Mouse (Mus musculus) MEL (cell line): ENCODE data around the gene Prpf19. TPM values are rescaled to one million over a fixed set of nuclear protein-coding genes. Genes with fewer than 3 reads are reported as not detected.
A peak's percentile ranks its signal among the peaks of the same experiment; 100 is the strongest.

ENCODE experiments used
- DNase-seq: peaks from one replicate; pipeline ENCODE4 v3.0.0; 2011; ENCODE audit warnings: low read depth, low spot score
- H3K27ac ChIP-seq: 2 replicates; pipeline ENCODE4 v1.5.1; 2012; ENCODE audit warnings: low read depth, mild to moderate bottlenecking, control low read depth, low read length, moderate library complexity; ENCODE audit not compliant: control insufficient read depth
- H3K27me3 ChIP-seq, 2 experiments: fragments of 150-350 bp in 1 of 2; sonication (generic) in 1 of 2; 2 replicates each; pipeline ENCODE4 v1.6.1; 2012; ENCODE audit warnings: low read length in 2 of 2, mild to moderate bottlenecking in 2 of 2, improper control_type of control experiment in 1 of 2, moderate library complexity in 1 of 2; ENCODE audit not compliant: insufficient read depth in 2 of 2, control insufficient read depth in 1 of 2
- H3K36me3 ChIP-seq, 2 experiments: 2 replicates each; pipeline ENCODE4 v1.6.1; 2012 to 2014; ENCODE audit warnings: low read length in 2 of 2, improper control_type of control experiment in 1 of 2, inconsistent platforms in 1 of 2, mild to moderate bottlenecking in 1 of 2; ENCODE audit not compliant: insufficient read depth in 2 of 2, control insufficient read depth in 1 of 2
- H3K4me1 ChIP-seq, 2 experiments: fragments of 150-350 bp in 1 of 2; sonication (generic) in 1 of 2; 2 replicates each; pipeline ENCODE4 v1.6.1; 2012; ENCODE audit warnings: low read length in 2 of 2, improper control_type of control experiment in 1 of 2, mild to moderate bottlenecking in 1 of 2; ENCODE audit not compliant: insufficient read depth in 2 of 2, control insufficient read depth in 1 of 2
- H3K4me3 ChIP-seq, 2 experiments: fragments of 150-350 bp in 1 of 2; sonication (generic) in 1 of 2; 2 replicates each; pipeline ENCODE4 v1.5.1; 2012; ENCODE audit warnings: low read depth in 2 of 2, low read length in 2 of 2, mild to moderate bottlenecking in 2 of 2, moderate library complexity in 2 of 2, control low read depth in 1 of 2, improper control_type of control experiment in 1 of 2; ENCODE audit not compliant: control insufficient read depth in 1 of 2, insufficient read depth in 1 of 2
- H3K79me2 ChIP-seq: 2 replicates; pipeline ENCODE4 v1.6.1; 2012; ENCODE audit warnings: mild to moderate bottlenecking, low read length, moderate library complexity; ENCODE audit not compliant: control insufficient read depth, poor library complexity, insufficient read depth
- H3K9ac ChIP-seq: 2 replicates; pipeline ENCODE4 v1.6.1; 2012; ENCODE audit warnings: low read depth, mild to moderate bottlenecking, control low read depth, low read length, moderate library complexity; ENCODE audit not compliant: control insufficient read depth, poor library complexity, severe bottlenecking
- H3K9me3 ChIP-seq: fragments of 150-350 bp; sonication (generic); replicated peaks from 2 replicates; pipeline ENCODE4 v1.6.1; 2012; ENCODE audit warnings: mild to moderate bottlenecking, low read length, improper control_type of control experiment, moderate library complexity; ENCODE audit not compliant: insufficient read depth
- CHD2 ChIP-seq: IDR thresholded peaks from 2 replicates; pipeline ENCODE4 v1.6.1; 2011; ENCODE audit warnings: low read length, improper control_type of control experiment
- CTCF ChIP-seq, 3 experiments: IDR thresholded peaks in 2 of 3; conservative IDR thresholded peaks in 1 of 3; 2 replicates each; pipeline ENCODE4 v1.5.1; 2011 to 2012; ENCODE audit warnings: low read length in 3 of 3, low read depth in 2 of 3, mild to moderate bottlenecking in 2 of 3, improper control_type of control experiment in 1 of 3, inconsistent platforms in 1 of 3, mixed read lengths in 1 of 3, moderate library complexity in 1 of 3; ENCODE audit not compliant: control insufficient read depth in 1 of 3, insufficient read depth in 1 of 3, poor library complexity in 1 of 3, severe bottlenecking in 1 of 3
- E2F4 ChIP-seq: IDR thresholded peaks from 2 replicates; pipeline ENCODE4 v1.6.1; 2011; ENCODE audit warnings: low read depth, low read length, improper control_type of control experiment, borderline replicate concordance
- ETS1 ChIP-seq: IDR thresholded peaks from 2 replicates; pipeline ENCODE4 v1.6.1; 2012; ENCODE audit warnings: low read depth, mild to moderate bottlenecking, inconsistent platforms, low read length, improper control_type of control experiment, moderate library complexity
- GATA1 ChIP-seq: IDR thresholded peaks from 2 replicates; pipeline ENCODE4 v1.6.1; 2011; ENCODE audit warnings: low read depth, low read length, improper control_type of control experiment
- HCFC1 ChIP-seq: IDR thresholded peaks from 2 replicates; pipeline ENCODE4 v1.6.1; 2012; ENCODE audit warnings: low read depth, mild to moderate bottlenecking, inconsistent platforms, low read length, improper control_type of control experiment, moderate library complexity
- MAX ChIP-seq: IDR thresholded peaks from 2 replicates; pipeline ENCODE4 v1.6.1; 2011; ENCODE audit warnings: low read length, improper control_type of control experiment
- MAZ ChIP-seq: IDR thresholded peaks from 2 replicates; pipeline ENCODE4 v1.6.1; 2012; ENCODE audit warnings: low read depth, mild to moderate bottlenecking, inconsistent platforms, low read length, improper control_type of control experiment
- MXI1 ChIP-seq: IDR thresholded peaks from 2 replicates; pipeline ENCODE4 v1.6.1; 2011; ENCODE audit warnings: mild to moderate bottlenecking, low read depth, low read length, improper control_type of control experiment
- MYB ChIP-seq: IDR thresholded peaks from 2 replicates; pipeline ENCODE4 v1.6.1; 2011; ENCODE audit warnings: mild to moderate bottlenecking, low read depth, low read length, improper control_type of control experiment
- NRF1 ChIP-seq: IDR thresholded peaks from 2 replicates; pipeline ENCODE4 v1.6.1; 2014; ENCODE audit warnings: low read depth, mild to moderate bottlenecking, inconsistent platforms, low read length, improper control_type of control experiment, moderate library complexity; ENCODE audit not compliant: poor library complexity, insufficient read depth, severe bottlenecking
- POLR2A ChIP-seq, 2 experiments: IDR thresholded peaks; 2 replicates each; pipeline ENCODE4 v1.6.1; 2011 to 2012; ENCODE audit warnings: low read length in 2 of 2, mild to moderate bottlenecking in 2 of 2, control low read depth in 1 of 2, improper control_type of control experiment in 1 of 2, low read depth in 1 of 2, moderate library complexity in 1 of 2; ENCODE audit not compliant: control insufficient read depth in 1 of 2, insufficient read depth in 1 of 2, poor library complexity in 1 of 2
- SIN3A ChIP-seq: IDR thresholded peaks from 2 replicates; pipeline ENCODE4 v1.6.1; 2012; ENCODE audit warnings: low read length, improper control_type of control experiment, inconsistent platforms
- SMC3 ChIP-seq: IDR thresholded peaks from 2 replicates; pipeline ENCODE4 v1.6.1; 2011; ENCODE audit warnings: low read depth, low read length, improper control_type of control experiment
- TAL1 ChIP-seq: IDR thresholded peaks from 2 replicates; pipeline ENCODE4 v1.6.1; 2012; ENCODE audit warnings: mild to moderate bottlenecking, inconsistent platforms, low read length, moderate library complexity, mixed read lengths
- TBP ChIP-seq: IDR thresholded peaks from 2 replicates; pipeline ENCODE4 v1.8.0; 2011; ENCODE audit warnings: low read depth, low read length, improper control_type of control experiment
- TCF12 ChIP-seq: IDR thresholded peaks from 2 replicates; pipeline ENCODE4 v1.6.1; 2014; ENCODE audit warnings: low read depth, mild to moderate bottlenecking, inconsistent platforms, low read length, improper control_type of control experiment, moderate library complexity
- UBTF ChIP-seq: IDR thresholded peaks from 2 replicates; pipeline ENCODE4 v1.6.1; 2012; ENCODE audit warnings: low read depth, mild to moderate bottlenecking, inconsistent platforms, low read length, improper control_type of control experiment, moderate library complexity, borderline replicate concordance; ENCODE audit not compliant: insufficient read depth
- ZC3H11A ChIP-seq: IDR thresholded peaks from 2 replicates; pipeline ENCODE4 v1.6.1; 2012; ENCODE audit warnings: low read depth, mild to moderate bottlenecking, inconsistent platforms, low read length, improper control_type of control experiment
- ZMIZ1 ChIP-seq: IDR thresholded peaks from 2 replicates; pipeline ENCODE4 v1.6.1; 2012; ENCODE audit warnings: low read depth, mild to moderate bottlenecking, inconsistent platforms, low read length, improper control_type of control experiment, moderate library complexity
- ZNF384 ChIP-seq: IDR thresholded peaks from 2 replicates; pipeline ENCODE4 v1.6.1; 2012; ENCODE audit warnings: low read depth, mild to moderate bottlenecking, inconsistent platforms, low read length, improper control_type of control experiment
- polyA plus RNA-seq, 2 experiments: library from polyadenylated mRNA; stranded (reverse) in 1 of 2; unstranded in 1 of 2; fragments of >175 nt in 1 of 2; fragments of >200 nt in 1 of 2; gene quantifications; 2 replicates each; pipeline versions ENCODE4 v1.2.1 to v1.2.4; 2012; ENCODE audit warnings: low replicate concordance in 2 of 2, low read depth in 1 of 2; ENCODE audit not compliant: insufficient read length in 2 of 2, insufficient read depth in 1 of 2, missing spikeins in 1 of 2
- total RNA-seq: library from RNA; depleted of rRNA; stranded (reverse); fragments of 300-350 nt; gene quantifications from 2 replicates; pipeline ENCODE4 v1.2.3, GENCODE M21; 2012

The Prpf19 gene
- total and polyA plus RNA-seq, 3 experiments: 128 to 363 (median 158) TPM

DNA sequence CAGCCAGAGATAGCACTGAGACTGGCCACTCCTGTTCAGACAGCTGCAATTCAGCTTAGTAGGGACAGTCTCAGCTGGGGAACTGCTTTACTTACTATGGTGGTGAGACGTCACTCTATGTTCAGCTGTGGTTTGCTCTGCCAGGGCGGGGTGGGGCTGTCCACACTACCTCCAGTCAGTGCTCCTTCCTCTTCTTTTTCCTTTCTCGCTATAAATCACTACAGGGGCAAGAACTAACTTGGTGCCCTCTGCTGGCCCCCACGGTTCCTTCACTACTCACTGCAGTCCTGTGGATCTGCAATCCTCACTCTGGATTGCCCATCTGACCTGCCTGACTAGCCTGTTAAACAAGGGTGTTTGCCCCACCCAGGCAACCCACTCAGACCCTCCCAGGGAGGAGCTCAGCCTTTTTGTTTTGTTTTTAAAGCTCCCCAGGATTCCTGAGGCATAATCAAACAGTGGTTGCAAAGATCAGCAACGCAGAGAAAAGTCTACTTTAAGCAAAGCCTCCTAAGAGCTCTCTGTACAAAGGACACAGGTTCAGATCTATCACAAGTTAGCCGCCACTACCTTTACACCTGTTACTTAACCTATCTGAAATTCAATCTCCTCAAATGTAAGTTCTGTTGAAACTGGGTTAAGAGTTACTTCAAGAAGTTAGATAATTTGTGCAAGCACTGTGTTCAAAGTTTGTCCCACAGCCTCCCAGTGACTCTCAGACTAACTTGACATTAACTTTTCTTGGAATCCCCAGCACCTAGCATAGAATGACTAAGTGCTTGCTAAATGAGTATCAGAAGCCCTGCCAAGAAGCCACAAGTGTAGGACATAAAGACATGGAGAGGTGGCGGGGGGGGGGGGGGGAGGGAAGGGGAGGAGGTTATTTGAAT lies 14.7 kb upstream of the Prpf19 start:
- peaks cover 5% of the 10 kb centered on the region for H3K79me2 ChIP-seq
- H3K4me3 ChIP-seq: no peak overlapping the region
- no peaks in the 10 kb centered on the region for H3K27me3 ChIP-seq
- peaks cover 0 to 13% of the 10 kb centered on the region in 2 experiments; a peak in 2 of 4 replicates for H3K4me1 ChIP-seq
- TF ChIP-seq ZNF384: no peak
- peak in 2 of 3 experiments; percentile 14 to 30; a peak in 2 of 6 replicates for TF ChIP-seq CTCF (IDR thresholded peaks at IDR 0.05 in 2 of 3, conservative IDR thresholded peaks at IDR 0.05 in 1 of 3; ENCODE audit: control insufficient read depth in 1 of 3, insufficient read depth in 1 of 3, low read depth in 2 of 3, low read length in 3 of 3, poor library complexity in 1 of 3, severe bottlenecking in 1 of 3)
- no peak overlapping the region for H3K9ac ChIP-seq
- DNase-seq: peak; percentile 35
- H3K9me3 ChIP-seq: no peaks in the 10 kb centered on the region
- H3K36me3 ChIP-seq: peaks cover 0 to 9% of the 10 kb centered on the region in 2 experiments; a peak in 2 of 4 replicates
- H3K27ac ChIP-seq: no peak overlapping the region

DNA sequence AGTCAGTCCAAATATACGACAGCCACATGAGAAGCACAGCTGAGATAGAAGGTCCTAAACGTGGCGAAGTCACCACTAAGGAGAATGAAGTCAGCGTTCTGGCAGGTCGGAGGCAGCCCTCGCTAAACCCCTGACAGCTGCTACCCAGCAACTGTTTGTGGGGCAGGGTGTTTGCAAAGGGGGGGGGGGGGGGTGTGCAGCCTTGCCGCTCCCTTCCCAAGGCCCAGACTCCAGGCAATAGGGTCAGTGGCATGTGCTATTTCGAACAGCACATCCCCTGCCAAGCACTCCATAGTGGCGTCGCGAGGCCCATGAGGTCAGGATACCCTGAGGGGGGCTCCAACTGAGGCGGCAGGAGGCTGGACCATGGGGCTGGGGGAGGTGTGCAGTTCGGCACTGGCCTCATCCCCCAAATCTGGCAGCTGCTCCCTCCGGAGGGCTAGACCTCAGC lies 14.0 kb upstream of the Prpf19 start:
- H3K27ac ChIP-seq: no peak overlapping the region
- no peaks in the 10 kb centered on the region for H3K9me3 ChIP-seq
- peaks cover 0 to 9% of the 10 kb centered on the region in 2 experiments; a peak in 2 of 4 replicates for H3K36me3 ChIP-seq
- TF ChIP-seq TCF12: no peak
- 0 out of 2 replicates have a peak, but pooled peaks have one; percentile 2 for TF ChIP-seq ZMIZ1
- TF ChIP-seq, all 39 proteins: peak for 1
- peaks cover 0 to 13% of the 10 kb centered on the region in 2 experiments; a peak in 2 of 4 replicates for H3K4me1 ChIP-seq
- peak overlapping the region; percentile 72 for H3K9ac ChIP-seq
- no peaks in the 10 kb centered on the region for H3K27me3 ChIP-seq
- no peak for DNase-seq
- peak overlapping the region; percentile 58 to 64 for H3K4me3 ChIP-seq
- H3K79me2 ChIP-seq: peaks cover 5% of the 10 kb centered on the region

DNA sequence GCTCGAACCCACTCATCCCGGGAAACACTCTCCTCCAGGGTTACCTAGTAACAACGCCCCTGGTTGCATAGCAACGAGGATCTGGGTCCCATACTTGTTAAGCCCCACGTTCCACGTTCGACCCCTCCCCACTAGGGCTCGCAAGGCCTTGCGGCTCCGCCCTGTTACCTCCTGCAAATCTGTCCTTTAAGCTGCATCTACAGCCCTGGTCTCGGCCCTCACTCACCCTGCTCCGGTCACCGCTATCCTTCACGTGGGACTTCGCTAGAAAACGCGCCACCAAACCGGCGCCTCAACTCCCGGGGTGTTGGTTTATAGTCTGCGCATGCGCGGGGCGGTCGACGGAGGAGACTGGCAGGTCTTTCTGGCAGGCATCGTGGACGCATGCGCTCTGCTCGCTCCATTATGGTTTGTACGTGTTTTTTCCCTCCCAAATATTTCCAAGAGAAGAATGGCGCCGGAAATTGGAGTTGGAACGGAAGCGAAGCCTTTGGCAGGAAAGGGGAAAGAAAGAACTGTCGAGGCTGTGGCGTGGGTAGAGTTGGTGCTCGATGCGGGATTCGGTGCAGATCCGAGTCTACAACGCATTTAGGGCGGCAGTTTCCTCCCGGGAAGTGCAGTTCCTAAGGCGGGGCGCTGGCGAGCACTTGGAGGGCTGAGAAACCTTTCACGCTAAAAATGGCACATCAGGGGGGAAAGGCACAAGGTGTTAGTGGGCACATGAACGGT lies 13.4 kb upstream of the Prpf19 start, which contains the start of gene Tmem109:
Gene Tmem109, minus strand, starts transcription at position 576 of the 729 bp plus-strand sequence.
- Histone ChIP-seq H3K79me2 (peaks cover 5% of the 10 kb centered on the region), H3K4me1 (peaks cover 0 to 13% of the 10 kb centered on the region in 2 experiments; a peak in 2 of 4 replicates), H3K9ac (peak within 1 kb of the TSS; percentile 80), H3K9me3 (no peaks in the 10 kb centered on the region), H3K27me3 (no peaks in the 10 kb centered on the region), H3K36me3 (peaks cover 0 to 9% of the 10 kb centered on the region in 2 experiments; a peak in 2 of 4 replicates), H3K27ac (peak within 1 kb of the TSS; percentile 62), H3K4me3 (peak within 1 kb of the TSS; percentile 58 to 64)
- peak; percentile 96 for DNase-seq
- TF ChIP-seq GATA1 (no peak), MYB (no peak), MAX (peak; percentile 94), CHD2 (no peak), SIN3A (peak; percentile 59), MAZ (no peak), CTCF (IDR thresholded peaks at IDR 0.05 in 2 of 3, conservative IDR thresholded peaks at IDR 0.05 in 1 of 3; ENCODE audit: control insufficient read depth in 1 of 3, insufficient read depth in 1 of 3, low read depth in 2 of 3, low read length in 3 of 3, poor library complexity in 1 of 3, severe bottlenecking in 1 of 3) (peak in 2 of 3 experiments; percentile 34 to 36; a peak in 5 of 6 replicates), HCFC1 (peak; percentile 65; the same call in 1 of the 2 replicates), ZC3H11A (no peak), UBTF (no peak), TAL1 (no peak), NRF1 (peak; percentile 95), MXI1 (peak; percentile 88), E2F4 (peak; percentile 75; the same call in 1 of the 2 replicates), TCF12 (peak; percentile 30; the same call in 1 of the 2 replicates), SMC3 (no peak), ETS1 (peak; percentile 17; the same call in 1 of the 2 replicates), POLR2A (IDR thresholded peaks at IDR 0.05; ENCODE audit: control insufficient read depth in 1 of 2, insufficient read depth in 1 of 2, low read depth in 1 of 2, low read length in 2 of 2, poor library complexity in 1 of 2) (peak; percentile 58 to 76), TBP (peak; percentile 76)
